Mouse (Mus musculus) left cerebral cortex, adult 2 months (tissue): ENCODE measurements at regions not wholly inside any gene's neighbourhood (a gene's known extent, or its start where the extent isn't known, plus 50 kb on each side); places are given as distances from the start of the nearest gene placed in this dataset.

Experiments used
- DNase-seq, 2 experiments: peaks; one replicate each; pipeline ENCODE4 v3.0.0; 2021 to 2022; ENCODE audit warnings: low spot score in 2 of 2, mixed read lengths in 1 of 2; ENCODE audit errors: extremely low spot score in 1 of 2
- H3K27ac ChIP-seq: fragments of 200-600 bp; 2 replicates; pipeline ENCODE4 v1.8.1; 2022
- H3K4me3 ChIP-seq: fragments of 200-600 bp; 2 replicates; pipeline ENCODE4 v1.8.1; 2022
- CTCF ChIP-seq: fragments of 200-600 bp; IDR thresholded peaks from 2 replicates; pipeline ENCODE4 v1.8.1; 2022; ENCODE audit warnings: antibody characterized with exemption, mild to moderate bottlenecking, moderate library complexity
- intact Hi-C: fragments of 180-260 bp; cut with DNase I; formaldehyde crosslinking; loops from one replicate; pipeline ENCODE4 v1.15.1; 2025

GRCm38 (mm10) chr6:141126614-141127396 is 122.3 kb upstream of the Pde3a start:
- TF ChIP-seq CTCF, result no peak
- no peak for DNase-seq
- Histone ChIP-seq H3K27ac (no peak overlapping the region), H3K4me3 (no peak overlapping the region)
- intact Hi-C loops, result no loop called here

GRCm38 (mm10) chr6:141129596-141129995 is 119.5 kb upstream of the Pde3a start:
- DNase-seq, result no peak
- TF ChIP-seq CTCF, result no peak
- intact Hi-C loops, result no loop called here
- H3K27ac ChIP-seq, result no peak overlapping the region
- H3K4me3 ChIP-seq, result no peak overlapping the region

GRCm38 (mm10) chr6:141134176-141134575 is 114.9 kb upstream of the Pde3a start:
- no peak overlapping the region for H3K4me3 ChIP-seq
- TF ChIP-seq CTCF, result no peak
- H3K27ac ChIP-seq, result no peak overlapping the region
- intact Hi-C loops, result no loop called here
- DNase-seq, result no peak

GRCm38 (mm10) chr6:141136664-141137375 is 112.2 kb upstream of the Pde3a start:
- Histone ChIP-seq H3K4me3 (no peak overlapping the region), H3K27ac (no peak overlapping the region)
- no peak for DNase-seq
- intact Hi-C loops, result no loop called here
- no peak for TF ChIP-seq CTCF

- TF ChIP-seq CTCF, result no peak
- no peak overlapping the region for H3K27ac ChIP-seq
- intact Hi-C loops, result no loop called here
Observed at GRCm38 (mm10) chr6:141141016-141141415, 108.1 kb upstream of the Pde3a start.

GRCm38 (mm10) chr6:141148417-141149169 is 100.5 kb upstream of the Pde3a start:
- no peak overlapping the region for H3K4me3 ChIP-seq
- H3K27ac ChIP-seq, result no peak overlapping the region
- no peak for TF ChIP-seq CTCF
- intact Hi-C loops, result no loop called here
- DNase-seq, result no peak

More at GRCm38 (mm10) chr6:141141016-141141415, 108.1 kb upstream of the Pde3a start:
- DNase-seq, result no peak
- no peak overlapping the region for H3K4me3 ChIP-seq

GRCm38 (mm10) chr6:141149170-141149917 is 99.7 kb upstream of the Pde3a start:
- H3K4me3 ChIP-seq, result no peak overlapping the region
- intact Hi-C loops, result no loop called here
- no peak overlapping the region for H3K27ac ChIP-seq
- no peak for DNase-seq
- TF ChIP-seq CTCF, result no peak

- TF ChIP-seq CTCF, result no peak
- Histone ChIP-seq H3K4me3 (no peak overlapping the region), H3K27ac (no peak overlapping the region)
- no peak for DNase-seq
- intact Hi-C loops, result no loop called here
Observed at GRCm38 (mm10) chr6:141159326-141159725, 89.7 kb upstream of the Pde3a start.

- intact Hi-C loops, result no loop called here
- no peak overlapping the region for H3K27ac ChIP-seq
- no peak overlapping the region for H3K4me3 ChIP-seq
- DNase-seq, result no peak
- no peak for TF ChIP-seq CTCF
Observed at GRCm38 (mm10) chr6:141161626-141162233, 87.3 kb upstream of the Pde3a start.

GRCm38 (mm10) chr6:141167270-141167669 is 81.8 kb upstream of the Pde3a start:
- H3K27ac ChIP-seq, result no peak overlapping the region
- TF ChIP-seq CTCF, result no peak
- no peak overlapping the region for H3K4me3 ChIP-seq
- intact Hi-C loops, result no loop called here
- no peak for DNase-seq

- no peak for DNase-seq
- no peak for TF ChIP-seq CTCF
- H3K27ac ChIP-seq, result no peak overlapping the region
- H3K4me3 ChIP-seq, result no peak overlapping the region
- intact Hi-C loops, result no loop called here
Observed at GRCm38 (mm10) chr6:141168356-141168755, 80.7 kb upstream of the Pde3a start.
